Mouse (Mus musculus): ENCODE measurements at regions not wholly inside any gene's neighbourhood (a gene's known extent, or its start where the extent isn't known, plus 50 kb on each side); places are given as distances from the start of the nearest gene placed in this dataset.

- DNase-seq (ENCODE audit: low spot score) = no peak
These were observed 338.9 kb upstream of the Tmc3 start for GRCm38 (mm10) chr7:83245867-83246266.

- DNase-seq (ENCODE audit: low spot score) = no peak
These were observed 332.6 kb upstream of the Tmc3 start for GRCm38 (mm10) chr7:83251995-83252563.

- DNase-seq (ENCODE audit: low spot score) = no peak
These were observed 331.7 kb upstream of the Tmc3 start for GRCm38 (mm10) chr7:83253001-83253400.

- no peak for DNase-seq (ENCODE audit: low spot score)
These were observed 331.3 kb upstream of the Tmc3 start for GRCm38 (mm10) chr7:83253432-83253831.

- no peak for DNase-seq (ENCODE audit: low spot score)
These were observed 330.3 kb upstream of the Tmc3 start for GRCm38 (mm10) chr7:83254411-83254810.

- DNase-seq (ENCODE audit: low spot score) = no peak
These were observed 328.4 kb upstream of the Tmc3 start for GRCm38 (mm10) chr7:83256236-83256784.

GRCm38 (mm10) chr7:83258363-83258916 lies 326.3 kb upstream of the Tmc3 start:
- no peak for DNase-seq (ENCODE audit: low spot score)

GRCm38 (mm10) chr7:83261489-83261888 lies 323.2 kb upstream of the Tmc3 start:
- DNase-seq (ENCODE audit: low spot score) = no peak

- DNase-seq (ENCODE audit: low spot score) = no peak
These were observed 294.6 kb upstream of the Tmc3 start for GRCm38 (mm10) chr7:83289915-83290773.

- no peak for DNase-seq (ENCODE audit: low spot score)
These were observed 277.6 kb upstream of the Tmc3 start for GRCm38 (mm10) chr7:83307112-83307511.

- DNase-seq (ENCODE audit: low spot score) = peak; percentile 0
These were observed 272.6 kb upstream of the Tmc3 start for GRCm38 (mm10) chr7:83312172-83312571.

- no peak for DNase-seq (ENCODE audit: low spot score)
These were observed 254.8 kb upstream of the Tmc3 start for GRCm38 (mm10) chr7:83329809-83330412.

- no peak for DNase-seq (ENCODE audit: low spot score)
These were observed 237.5 kb upstream of the Tmc3 start for GRCm38 (mm10) chr7:83347103-83347754.

GRCm38 (mm10) chr7:83369191-83369590 lies 215.5 kb upstream of the Tmc3 start:
- DNase-seq (ENCODE audit: low spot score) = no peak

GRCm38 (mm10) chr7:83369605-83370004 lies 215.1 kb upstream of the Tmc3 start:
- DNase-seq (ENCODE audit: low spot score) = no peak

- no peak for DNase-seq (ENCODE audit: low spot score)
These were observed 207.9 kb upstream of the Tmc3 start for GRCm38 (mm10) chr7:83376826-83377225.

- DNase-seq (ENCODE audit: low spot score) = no peak
These were observed 203.1 kb upstream of the Tmc3 start for GRCm38 (mm10) chr7:83381381-83382181.

- DNase-seq (ENCODE audit: low spot score) = no peak
These were observed 201.8 kb upstream of the Tmc3 start for GRCm38 (mm10) chr7:83382803-83383363.

- DNase-seq (ENCODE audit: low spot score) = no peak
These were observed 193.3 kb upstream of the Tmc3 start for GRCm38 (mm10) chr7:83391388-83391787.

- no peak for DNase-seq (ENCODE audit: low spot score)
These were observed 192.5 kb upstream of the Tmc3 start for GRCm38 (mm10) chr7:83392181-83392580.

GRCm38 (mm10) chr7:83392625-83393024 lies 192.1 kb upstream of the Tmc3 start:
- no peak for DNase-seq (ENCODE audit: low spot score)

Data from lung, postnatal 25 days (tissue).